Mouse (Mus musculus): ENCODE data around the gene Gm14226. TPM values are rescaled to one million over a fixed set of nuclear protein-coding genes. Genes with fewer than 3 reads are reported as not detected.

Gene Gm14226
- polyA plus RNA-seq, 1 experiment from 2014 or later = 1.1 TPM

DNA sequence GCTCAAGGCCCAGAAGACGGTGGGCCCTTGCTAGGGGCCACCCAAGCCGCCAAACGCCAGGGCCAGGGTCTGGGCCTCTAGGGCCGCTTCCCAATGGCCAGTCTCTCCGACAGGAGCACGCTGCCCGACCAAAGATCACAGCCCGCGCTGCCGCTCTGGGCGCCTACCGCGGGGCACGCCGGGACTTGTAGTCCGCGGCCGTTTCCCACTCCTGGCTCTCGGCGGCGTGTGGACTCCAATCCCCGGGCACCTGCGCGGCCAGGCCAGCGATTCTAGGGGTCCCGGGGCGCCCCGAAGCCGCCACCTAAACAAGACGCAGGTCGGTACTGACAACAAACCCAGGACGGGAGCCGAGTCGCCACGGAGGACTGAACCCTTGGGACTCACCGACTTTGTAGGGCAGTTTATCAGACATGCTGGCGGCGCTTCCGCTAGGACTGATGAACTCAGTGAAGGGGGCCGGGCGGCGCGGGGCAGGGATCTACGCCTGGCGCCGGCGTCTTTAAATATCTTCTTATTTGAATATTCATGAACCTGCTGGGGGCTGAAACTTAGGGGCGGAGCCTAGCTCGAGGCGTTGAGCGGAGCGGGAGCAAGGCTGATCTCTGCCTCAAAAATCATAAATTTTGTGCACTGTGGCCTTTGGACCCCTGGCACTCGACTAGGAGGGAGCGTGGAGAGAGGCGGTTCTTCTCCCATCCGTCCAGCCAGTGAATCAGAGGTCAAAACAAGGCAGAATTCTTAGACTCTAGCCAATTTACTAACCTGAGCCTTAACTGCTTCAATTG, 56.1 kb downstream of the Gm14226 start, which contains the start of gene Ahcy:
TSS of gene Ahcy (minus strand) at position 520 of the 788 bp plus-strand sequence.
- Histone ChIP-seq H3K4me2 (ENCODE audit: low read depth) (peak within 1 kb of the TSS; percentile 76), H3K27me3 (ENCODE audit: control insufficient read depth, insufficient read depth, low read length) (no peaks in the 10 kb centered on the region), H3K27ac (ENCODE audit: low read depth, low read length) (peak within 1 kb of the TSS; percentile 68), H3K9me3 (ENCODE audit: control insufficient read depth, low read length) (no peaks in the 10 kb centered on the region), H3K4me1 (ENCODE audit: control insufficient read depth, insufficient read depth, low read length) (peaks cover 18% of the 10 kb centered on the region), H3K36me3 (ENCODE audit: control insufficient read depth, insufficient read depth, low read length) (no peaks in the 10 kb centered on the region), H3K4me3 (ENCODE audit: low read depth, low read length) (peak within 1 kb of the TSS; percentile 63), H3K9ac (ENCODE audit: low read length) (peak within 1 kb of the TSS; percentile 81)
- peak; percentile 96 for ATAC-seq (ENCODE audit: insufficient read depth, low FRiP score, low TSS enrichment)
- under 1% methylated on average over 56 of the region's 56 CpGs for WGBS
- DNase-seq (ENCODE audit: low spot score) = peak; percentile 95

DNA sequence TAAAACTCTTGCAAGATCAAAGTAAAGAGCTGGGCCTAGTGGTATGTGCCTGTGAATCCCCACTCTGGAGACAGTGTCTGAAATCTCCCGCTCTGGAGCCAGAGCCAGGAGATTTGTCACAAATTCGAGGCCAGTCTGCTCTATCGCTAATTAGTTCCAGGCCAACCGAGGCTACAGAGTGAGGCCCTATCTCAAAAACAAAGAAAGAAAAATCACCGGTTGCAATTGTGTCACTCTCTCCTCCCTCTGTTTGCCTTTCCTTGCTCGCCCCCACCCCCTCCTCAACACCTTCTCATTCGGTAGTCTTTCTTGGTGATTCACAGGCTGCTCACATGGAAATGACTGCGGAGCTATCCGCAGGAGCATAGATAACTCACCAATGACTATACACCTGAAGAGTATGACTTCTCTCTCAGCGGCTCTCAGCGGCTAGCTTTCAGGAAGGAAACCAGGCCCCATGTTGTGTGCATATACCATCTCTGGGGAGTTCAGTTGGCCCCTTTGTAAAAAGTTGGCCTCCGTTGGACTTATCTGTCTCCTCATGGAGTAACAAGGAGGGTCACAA, 56.8 kb downstream of the Gm14226 start:
- ATAC-seq (ENCODE audit: insufficient read depth, low FRiP score, low TSS enrichment) (peak; percentile 16; the same call in 1 of the 2 replicates), DNase-seq (ENCODE audit: low spot score) (no peak)
- Histone ChIP-seq H3K9ac (ENCODE audit: low read length) (peak overlapping the region; percentile 81), H3K4me2 (ENCODE audit: low read depth) (peak overlapping the region; percentile 42), H3K27me3 (ENCODE audit: control insufficient read depth, insufficient read depth, low read length) (no peaks in the 10 kb centered on the region), H3K27ac (ENCODE audit: low read depth, low read length) (no peak overlapping the region; the same call in none of the 2 replicates), H3K36me3 (ENCODE audit: control insufficient read depth, insufficient read depth, low read length) (no peaks in the 10 kb centered on the region), H3K9me3 (ENCODE audit: control insufficient read depth, low read length) (no peaks in the 10 kb centered on the region), H3K4me3 (ENCODE audit: low read depth, low read length) (peak overlapping the region; percentile 63), H3K4me1 (ENCODE audit: control insufficient read depth, insufficient read depth, low read length) (peaks cover 18% of the 10 kb centered on the region)
- 15% methylated on average over 12 of the region's 12 CpGs for WGBS

- DNase-seq (ENCODE audit: low spot score) = no peak
- WGBS = 84% methylated on average over 6 of the region's 6 CpGs
- no peak overlapping the region for H3K9ac ChIP-seq (ENCODE audit: low read length)
- H3K27me3 ChIP-seq (ENCODE audit: control insufficient read depth, insufficient read depth, low read length) = no peaks in the 10 kb centered on the region
- H3K4me3 ChIP-seq (ENCODE audit: low read depth, low read length) = no peak overlapping the region
- no peaks in the 10 kb centered on the region for H3K9me3 ChIP-seq (ENCODE audit: control insufficient read depth, low read length)
- H3K36me3 ChIP-seq (ENCODE audit: control insufficient read depth, insufficient read depth, low read length) = no peaks in the 10 kb centered on the region
- no peak for ATAC-seq (ENCODE audit: insufficient read depth, low FRiP score, low TSS enrichment)
- H3K4me2 ChIP-seq (ENCODE audit: low read depth) = no peak overlapping the region
- H3K27ac ChIP-seq (ENCODE audit: low read depth, low read length) = no peak overlapping the region
- H3K4me1 ChIP-seq (ENCODE audit: control insufficient read depth, insufficient read depth, low read length) = peaks cover 18% of the 10 kb centered on the region
These were observed 57.6 kb downstream of the Gm14226 start for GRCm38 (mm10) chr2:155075649-155076048.

Other genes starting within 250 kb of the Gm14226 start
- not detected in 2 replicates for gene Gm14214, start 248.2 kb upstream of the Gm14226 start, polyA plus RNA-seq (2014; fragmentation: Nextera tagmentation; extraction: Ambion mirVana)
- gene Raly, start 227.2 kb upstream of the Gm14226 start, polyA plus RNA-seq (2014; fragmentation: Nextera tagmentation; extraction: Ambion mirVana) = 59.4 and 74.7 TPM in 2 replicates
- gene a, start 226.9 kb upstream of the Gm14226 start, polyA plus RNA-seq (2014; fragmentation: Nextera tagmentation; extraction: Ambion mirVana) = 1.2 and 1.3 TPM in 2 replicates
- 122 and 131 TPM in 2 replicates for gene Eif2s2, start 125.3 kb upstream of the Gm14226 start, polyA plus RNA-seq (2014; fragmentation: Nextera tagmentation; extraction: Ambion mirVana)
- 85.1 and 90.5 TPM in 2 replicates for gene Ahcy, start 56.2 kb downstream of the Gm14226 start, polyA plus RNA-seq (2014; fragmentation: Nextera tagmentation; extraction: Ambion mirVana)
- 54.7 and 56.7 TPM in 2 replicates for gene Itch, start 115.2 kb downstream of the Gm14226 start, polyA plus RNA-seq (2014; fragmentation: Nextera tagmentation; extraction: Ambion mirVana)
- gene Dynlrb1, start 218.3 kb downstream of the Gm14226 start, polyA plus RNA-seq (2014; fragmentation: Nextera tagmentation; extraction: Ambion mirVana) = 515 and 522 TPM in 2 replicates

All from neural tube, embryonic 11.5 days (tissue).